Mouse (Mus musculus): ENCODE measurements around the gene Glb1l.

GRCm38 (mm10) chr1:75214886-75215285, 4.3 kb upstream of the Glb1l start:
- TF ChIP-seq CTCF (IDR thresholded peaks at IDR 0.05; ENCODE audit: low read depth): no peak
- TF ChIP-seq EP300 (IDR thresholded peaks at IDR 0.05; ENCODE audit: low read depth): no peak
